Mouse (Mus musculus) kidney, postnatal 0 days (tissue): ENCODE data around the gene Safb. TPM values are rescaled to one million over a fixed set of nuclear protein-coding genes. Genes with fewer than 3 reads are reported as not detected.

Experiments
- ATAC-seq: fragments of 200-750 bp; cut with Nextera tagmentation; replicated peaks from 2 replicates; pipeline ENCODE4 v1.8.0; 2017; ENCODE audit warnings: low read depth, moderate number of reproducible peaks, moderate TSS enrichment, moderate library complexity; ENCODE audit not compliant: low FRiP score
- DNase-seq: peaks from one replicate; pipeline ENCODE4 v3.0.0-alpha.2; 2016; ENCODE audit warnings: low spot score
- H3K27ac ChIP-seq: fragments of 300-500 bp; sonication (generic); 2 replicates; pipeline ENCODE4 v1.5.1; 2014; ENCODE audit warnings: mild to moderate bottlenecking
- H3K27me3 ChIP-seq: fragments of 300-500 bp; sonication (generic); 2 replicates; pipeline ENCODE4 v1.6.1; 2014; ENCODE audit warnings: low read length, mixed read lengths; ENCODE audit not compliant: insufficient read depth
- H3K36me3 ChIP-seq: fragments of 300-500 bp; sonication (generic); 2 replicates; pipeline ENCODE4 v1.6.1; 2014; ENCODE audit warnings: low read length, mixed read lengths; ENCODE audit not compliant: insufficient read depth
- H3K4me1 ChIP-seq: fragments of 300-500 bp; sonication (generic); replicated peaks from 2 replicates; pipeline ENCODE4 v1.6.1; 2014; ENCODE audit warnings: antibody characterized with exemption, low read length, mixed read lengths; ENCODE audit not compliant: insufficient read depth
- H3K4me2 ChIP-seq: fragments of 300-500 bp; sonication (generic); 2 replicates; pipeline ENCODE4 v1.6.1; 2014; ENCODE audit warnings: mild to moderate bottlenecking, low read length, moderate library complexity, mixed read lengths
- H3K4me3 ChIP-seq: fragments of 300-500 bp; sonication (generic); replicated peaks from 2 replicates; pipeline ENCODE4 v1.5.1; 2014; ENCODE audit warnings: low read depth, low read length
- H3K9ac ChIP-seq: fragments of 300-500 bp; sonication (generic); 2 replicates; pipeline ENCODE4 v1.6.1; 2014; ENCODE audit warnings: low read depth, low read length
- H3K9me3 ChIP-seq: fragments of 300-500 bp; sonication (generic); replicated peaks from 2 replicates; pipeline ENCODE4 v1.6.1; 2016; ENCODE audit warnings: low read length, inconsistent platforms, mixed read lengths
- CTCF ChIP-seq: IDR thresholded peaks from 2 replicates; pipeline ENCODE4 v1.5.1; 2016; ENCODE audit warnings: antibody characterized with exemption, low read depth, mild to moderate bottlenecking, moderate library complexity
- WGBS: fragments of 180-500 bp; shearing (Covaris S2); extraction: QIAGEN DNeasy Blood & Tissue Kit; methylation state at CpG from one replicate; pipeline ENCODE4 v1.1.7; 2014; 5-methylcytosine and 5-hydroxymethylcytosine counted together
- polyA plus RNA-seq: library from polyadenylated mRNA; unstranded; fragments of >200 nt; fragmentation: Nextera tagmentation; extraction: Ambion mirVana; gene quantifications from 2 replicates; pipeline ENCODE4 v1.2.1, GENCODE M21; 2015

The Safb gene
- 61.0 and 65.9 TPM in 2 replicates for polyA plus RNA-seq

DNA sequence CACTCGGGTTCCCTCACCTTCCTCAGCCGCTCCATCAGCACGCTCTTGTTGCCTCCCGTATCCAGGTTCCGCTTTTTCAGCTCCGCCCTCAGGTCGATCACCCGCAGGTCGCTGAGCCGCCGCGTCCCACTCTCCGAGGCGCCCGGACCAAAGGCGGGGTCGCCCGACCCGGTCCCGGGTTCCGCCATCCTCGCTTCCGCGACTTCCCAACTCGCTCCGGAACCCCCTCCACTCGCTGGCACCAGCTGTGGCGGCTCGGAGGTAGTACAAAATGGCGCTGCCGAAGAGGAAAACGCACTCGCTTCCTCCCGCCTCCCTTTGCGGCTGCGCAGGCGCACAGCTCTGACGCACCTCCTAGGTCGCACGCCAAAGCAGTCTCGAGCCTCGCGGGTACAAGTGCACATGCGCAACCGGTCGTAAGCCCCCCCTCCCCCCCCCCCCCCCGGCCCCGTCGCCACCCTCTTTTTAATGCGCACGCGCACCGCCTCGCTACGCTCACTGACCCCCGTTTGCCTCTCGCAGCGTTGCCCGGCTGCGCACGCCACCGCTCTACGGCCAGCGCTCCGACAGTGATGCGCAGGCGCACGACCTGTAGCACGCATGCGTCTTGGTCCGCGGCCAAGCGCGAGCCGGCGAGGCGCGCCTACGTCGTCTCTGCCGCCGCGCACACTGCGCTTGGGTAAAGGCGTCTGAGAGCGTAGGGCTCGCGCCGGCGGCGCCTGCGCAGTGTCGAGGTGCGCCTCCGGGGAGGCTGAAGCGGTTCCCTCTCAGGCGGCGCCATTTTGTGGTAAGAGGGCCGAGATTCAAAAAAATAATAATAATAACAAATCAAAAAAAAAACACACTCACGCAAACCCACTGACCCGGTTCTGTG lies at the start of gene Safb, which contains the start of gene Safb2:
Safb (plus strand) TSS at position 569 of the 874 bp plus-strand sequence.
Safb2 (minus strand) TSS at position 329 of the 874 bp plus-strand sequence.
- H3K9me3 ChIP-seq: no peaks in the 10 kb centered on the region
- peaks cover 13% of the 10 kb centered on the region; the same call in 1 of the 2 replicates for H3K4me1 ChIP-seq
- H3K36me3 ChIP-seq: peaks cover 52% of the 10 kb centered on the region
- H3K27ac ChIP-seq: peak within 1 kb of the TSS; percentile 99
- peak within 1 kb of the TSS; percentile 92 for H3K4me3 ChIP-seq
- ATAC-seq: peak; percentile 94
- H3K9ac ChIP-seq: peak within 1 kb of the TSS; percentile 96
- peak; percentile 99 for DNase-seq
- WGBS: under 1% methylated on average over 95 of the region's 101 CpGs
- H3K27me3 ChIP-seq: no peaks in the 10 kb centered on the region
- peak within 1 kb of the TSS; percentile 80 for H3K4me2 ChIP-seq
- no peak for TF ChIP-seq CTCF

DNA sequence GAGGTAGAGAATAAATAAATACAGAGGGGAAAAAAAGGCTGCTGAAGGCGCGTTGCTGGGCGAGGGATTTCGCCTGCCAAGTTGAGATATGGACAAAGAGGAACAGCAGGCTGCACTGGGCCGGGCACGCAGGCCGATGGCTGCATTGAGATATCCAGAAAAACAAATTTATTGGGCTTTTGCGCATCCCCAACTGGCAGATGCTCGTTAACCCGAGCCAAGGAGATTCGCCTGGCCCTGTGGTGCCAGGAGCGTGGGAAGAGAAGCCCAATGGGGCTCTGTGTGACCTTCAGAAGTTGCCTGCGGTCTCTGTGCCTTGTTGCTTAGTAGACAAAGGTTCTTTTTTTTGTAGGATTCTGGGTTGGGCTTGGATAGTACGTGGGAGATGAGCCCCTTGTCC lies 48.4 kb upstream of the Safb start:
- no peak for ATAC-seq
- Histone ChIP-seq H3K4me2 (no peak overlapping the region), H3K9ac (no peak overlapping the region), H3K27ac (no peak overlapping the region), H3K4me1 (no peaks in the 10 kb centered on the region), H3K36me3 (no peaks in the 10 kb centered on the region), H3K27me3 (no peaks in the 10 kb centered on the region), H3K9me3 (no peaks in the 10 kb centered on the region), H3K4me3 (no peak overlapping the region)
- DNase-seq: no peak
- no peak for TF ChIP-seq CTCF
- 71% methylated on average over 14 of the region's 14 CpGs for WGBS

DNA sequence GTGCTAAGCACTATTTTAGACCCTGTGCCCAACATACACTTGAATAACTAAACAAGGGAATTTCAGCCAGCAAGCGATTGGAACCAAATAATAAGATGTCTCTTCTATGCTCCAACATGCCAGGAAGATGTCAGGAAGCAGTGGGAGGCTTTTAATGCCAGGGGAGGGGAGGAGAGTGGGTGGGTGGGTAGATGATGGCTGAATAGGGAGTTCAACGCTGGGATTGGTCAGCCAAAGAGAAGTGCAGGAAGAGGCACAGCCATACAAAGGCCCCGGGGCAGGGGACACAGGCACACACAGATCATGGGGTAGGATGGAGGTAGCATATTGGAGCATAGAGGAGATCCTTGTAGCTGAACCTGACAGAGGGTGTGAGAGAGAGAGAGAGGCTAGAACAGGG lies 47.8 kb upstream of the Safb start:
- Histone ChIP-seq H3K4me2 (no peak overlapping the region), H3K27ac (no peak overlapping the region), H3K9ac (no peak overlapping the region), H3K4me3 (no peak overlapping the region), H3K27me3 (no peaks in the 10 kb centered on the region), H3K9me3 (no peaks in the 10 kb centered on the region), H3K4me1 (no peaks in the 10 kb centered on the region), H3K36me3 (no peaks in the 10 kb centered on the region)
- 70% methylated on average over 3 of the region's 3 CpGs for WGBS
- TF ChIP-seq CTCF: no peak
- DNase-seq (no peak), ATAC-seq (no peak)

DNA sequence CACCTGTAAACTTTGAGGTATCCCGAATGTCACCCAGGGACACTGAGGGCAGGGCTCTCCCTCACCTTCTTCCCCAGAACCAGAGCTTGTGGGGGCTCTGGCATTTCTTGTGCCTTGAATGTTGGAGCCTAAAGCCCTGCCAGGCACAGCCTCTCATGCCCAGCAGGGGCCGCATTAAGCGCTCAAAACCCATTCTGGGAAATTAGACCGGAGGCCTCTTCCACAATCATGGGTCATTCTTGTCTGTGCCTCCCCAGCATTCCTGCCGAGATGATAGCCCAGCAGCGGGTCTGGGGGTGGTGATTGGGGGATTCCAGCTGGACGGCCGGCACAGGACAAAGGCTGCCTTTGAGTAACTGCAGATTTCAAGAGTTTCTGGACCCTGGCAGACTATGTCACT lies 46.7 kb upstream of the Safb start:
- H3K9ac ChIP-seq: no peak overlapping the region
- H3K4me2 ChIP-seq: no peak overlapping the region
- no peaks in the 10 kb centered on the region for H3K27me3 ChIP-seq
- DNase-seq (no peak), ATAC-seq (no peak)
- H3K4me3 ChIP-seq: no peak overlapping the region
- H3K27ac ChIP-seq: no peak overlapping the region
- no peaks in the 10 kb centered on the region for H3K4me1 ChIP-seq
- no peaks in the 10 kb centered on the region for H3K9me3 ChIP-seq
- WGBS: 29% methylated on average over 8 of the region's 8 CpGs
- peak; percentile 42; the same call in 1 of the 2 replicates for TF ChIP-seq CTCF
- H3K36me3 ChIP-seq: no peaks in the 10 kb centered on the region

DNA sequence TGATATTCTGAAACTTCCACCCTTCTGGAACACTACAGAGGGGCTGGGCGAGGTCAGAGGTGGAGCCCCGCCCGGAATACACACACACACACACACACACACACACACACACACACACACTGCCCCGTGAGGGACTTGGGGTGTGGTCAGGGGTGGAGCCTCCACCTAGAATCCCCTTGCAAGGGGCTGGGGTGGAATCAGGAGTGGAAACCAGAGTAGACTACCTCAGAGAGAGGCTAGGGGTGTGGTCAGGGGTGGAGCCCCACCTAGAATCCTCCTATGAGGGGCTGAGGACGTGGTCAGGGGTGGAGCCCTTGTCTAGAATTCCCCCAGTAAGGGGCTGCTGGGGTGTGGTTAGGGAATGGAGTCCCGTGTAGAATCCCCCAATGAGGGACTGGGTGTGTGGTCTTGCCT lies 44.1 kb upstream of the Safb start:
- Histone ChIP-seq H3K4me1 (no peaks in the 10 kb centered on the region), H3K36me3 (no peaks in the 10 kb centered on the region), H3K9me3 (no peaks in the 10 kb centered on the region), H3K4me2 (no peak overlapping the region), H3K27ac (no peak overlapping the region), H3K4me3 (no peak overlapping the region), H3K9ac (no peak overlapping the region), H3K27me3 (no peaks in the 10 kb centered on the region)
- peak; percentile 49; the same call in 1 of the 2 replicates for ATAC-seq
- TF ChIP-seq CTCF: no peak
- WGBS: 28% methylated on average over 6 of the region's 6 CpGs
- DNase-seq: peak; percentile 19

DNA sequence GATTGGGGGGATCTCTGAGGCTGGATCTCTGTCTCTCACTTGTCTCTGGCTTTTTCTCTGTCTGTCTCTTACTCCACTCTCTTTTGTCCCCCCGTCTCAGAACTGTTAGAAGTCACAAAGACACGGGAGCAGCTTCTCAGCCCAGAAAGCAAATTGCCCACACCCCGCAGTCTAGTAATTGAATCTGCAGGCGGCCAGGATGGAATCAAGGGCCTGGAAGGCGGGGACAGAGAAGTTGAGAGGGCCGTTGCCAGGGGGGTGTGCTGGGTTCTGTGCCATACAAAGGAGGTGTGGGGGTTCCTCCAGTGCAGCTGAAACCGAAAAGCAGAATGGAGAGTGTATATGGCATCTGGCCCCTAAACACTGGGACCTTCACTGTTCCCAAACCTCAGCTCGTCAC lies 41.9 kb upstream of the Safb start:
- 36% methylated on average over 8 of the region's 8 CpGs for WGBS
- TF ChIP-seq CTCF: no peak
- no peak for DNase-seq
- no peak overlapping the region for H3K27ac ChIP-seq
- H3K27me3 ChIP-seq: no peaks in the 10 kb centered on the region
- H3K4me3 ChIP-seq: no peak overlapping the region
- no peak overlapping the region for H3K4me2 ChIP-seq
- no peak for ATAC-seq
- H3K9me3 ChIP-seq: no peaks in the 10 kb centered on the region
- no peak overlapping the region for H3K9ac ChIP-seq
- no peaks in the 10 kb centered on the region for H3K4me1 ChIP-seq
- H3K36me3 ChIP-seq: no peaks in the 10 kb centered on the region
